Mouse (Mus musculus) adrenal gland, adult 8-10 months (tissue): ENCODE data around the gene Ifna1. TPM values are rescaled to one million over a fixed set of nuclear protein-coding genes. Genes with fewer than 3 reads are reported as not detected.

Experiments
- DNase-seq: peaks from one replicate; pipeline ENCODE4 v3.0.0; 2022
- total RNA-seq, 4 experiments: library from RNA; stranded (reverse); gene quantifications; 2 replicates each; pipeline ENCODE4 v1.2.4; 2022

The Ifna1 gene
- total RNA-seq, 4 experiments from 2014 or later = not detected

GRCm38 (mm10) chr4:88875435-88876095, 25.7 kb downstream of the Ifna1 start:
- DNase-seq = no peak

GRCm38 (mm10) chr4:88876520-88876919, 26.6 kb downstream of the Ifna1 start:
- DNase-seq = no peak

GRCm38 (mm10) chr4:88878246-88878645, 28.4 kb downstream of the Ifna1 start:
- no peak for DNase-seq

GRCm38 (mm10) chr4:88878772-88879171, 28.9 kb downstream of the Ifna1 start:
- DNase-seq = no peak

GRCm38 (mm10) chr4:88880101-88880500, 30.2 kb downstream of the Ifna1 start, which contains the start of gene Ifne:
Ifne (minus strand) TSS chr4:88880201.
- no peak for DNase-seq

- no peak for DNase-seq
These were observed 38.3 kb downstream of the Ifna1 start for GRCm38 (mm10) chr4:88888236-88888635.

- DNase-seq = no peak
These were observed 43.4 kb downstream of the Ifna1 start for GRCm38 (mm10) chr4:88893201-88893754.

Other genes starting within 250 kb of the Ifna1 start
- gene Ifna12, start 246.7 kb upstream of the Ifna1 start, total RNA-seq = not detected
- not detected for gene C87499, start 215.7 kb upstream of the Ifna1 start, total RNA-seq
- not detected for gene Ifna13, start 205.6 kb upstream of the Ifna1 start, total RNA-seq
- gene Ifna16, start 173.2 kb upstream of the Ifna1 start, total RNA-seq = not detected
- gene Ifna2, start 166.2 kb upstream of the Ifna1 start, total RNA-seq = not detected
- not detected for gene Ifnab, start 158.7 kb upstream of the Ifna1 start, total RNA-seq
- gene Gm26566, start 128.3 kb upstream of the Ifna1 start, total RNA-seq = under 1 TPM; 0.67 to 0.92 (median 0.73) TPM
- 100 to 1,000 TPM in 1 of 4 experiments, 10 to 100 TPM in 3; 76.7 to 100 (median 91.0) TPM for gene Klhl9, start 127.6 kb upstream of the Ifna1 start, total RNA-seq
- not detected for gene Gm13271, start 95.2 kb upstream of the Ifna1 start, total RNA-seq
- not detected for gene Gm13283, start 90.0 kb upstream of the Ifna1 start, total RNA-seq
- under 1 TPM in 1 of 4 experiments, not detected in 3; 0.46 TPM for gene Gm13290, start 76.3 kb upstream of the Ifna1 start, total RNA-seq
- gene Gm13289, start 73.2 kb upstream of the Ifna1 start, total RNA-seq = not detected
- not detected for gene Gm13272, start 70.2 kb upstream of the Ifna1 start, total RNA-seq
- gene Ifnz, start 68.0 kb upstream of the Ifna1 start, total RNA-seq = under 1 TPM in 1 of 4 experiments, not detected in 3; 0.49 TPM
- gene Gm13276, start 64.4 kb upstream of the Ifna1 start, total RNA-seq = not detected
- not detected for gene Gm13277, start 61.5 kb upstream of the Ifna1 start, total RNA-seq
- not detected for gene Gm13278, start 58.5 kb upstream of the Ifna1 start, total RNA-seq
- gene Gm13275, start 55.6 kb upstream of the Ifna1 start, total RNA-seq = not detected
- gene Gm13279, start 52.7 kb upstream of the Ifna1 start, total RNA-seq = not detected
- gene Gm13285, start 50.4 kb upstream of the Ifna1 start, total RNA-seq = under 1 TPM in 1 of 4 experiments, not detected in 3; 0.24 TPM
- gene Gm13287, start 46.8 kb upstream of the Ifna1 start, total RNA-seq = not detected
- not detected for gene Gm13288, start 44.6 kb upstream of the Ifna1 start, total RNA-seq
- not detected for gene Ifna7, start 33.9 kb upstream of the Ifna1 start, total RNA-seq
- gene Ifna11, start 30.1 kb upstream of the Ifna1 start, total RNA-seq = not detected
- not detected for gene Ifna6, start 22.7 kb upstream of the Ifna1 start, total RNA-seq
- gene Ifna5, start 14.6 kb upstream of the Ifna1 start, total RNA-seq = not detected
- gene Ifna4, start 8.2 kb upstream of the Ifna1 start, total RNA-seq = not detected
- not detected for gene Ifne, start 30.1 kb downstream of the Ifna1 start, total RNA-seq